Mouse (Mus musculus) thymus, postnatal 25 days (tissue): ENCODE results near the gene Tekt5.
A peak's percentile ranks its signal among the peaks of the same experiment; 100 is the strongest.

Experiments used
- DNase-seq: peaks from one replicate; pipeline ENCODE4 v3.0.0; 2022

The Tekt5 gene

GRCm38 (mm10) chr16:10335953-10336352 lies 59.3 kb downstream of the Tekt5 start:
- no peak for DNase-seq

GRCm38 (mm10) chr16:10332732-10333131 lies 62.6 kb downstream of the Tekt5 start:
- DNase-seq: no peak

- no peak for DNase-seq
These were observed 64.4 kb downstream of the Tekt5 start for GRCm38 (mm10) chr16:10330586-10331495.

GRCm38 (mm10) chr16:10327563-10328333 lies 67.5 kb downstream of the Tekt5 start:
- DNase-seq: no peak

GRCm38 (mm10) chr16:10319914-10320569 lies 75.2 kb downstream of the Tekt5 start:
- DNase-seq: no peak

- no peak for DNase-seq
These were observed 78.1 kb downstream of the Tekt5 start for GRCm38 (mm10) chr16:10317197-10317544.

GRCm38 (mm10) chr16:10316493-10317196 lies 78.6 kb downstream of the Tekt5 start:
- no peak for DNase-seq

GRCm38 (mm10) chr16:10313646-10314088 lies 81.6 kb downstream of the Tekt5 start, which contains the start of gene Emp2:
TSS of gene Emp2 (minus strand) at chr16:10313968.
- peak; percentile 2 for DNase-seq

GRCm38 (mm10) chr16:10313226-10313625 lies 82.1 kb downstream of the Tekt5 start:
- DNase-seq: no peak

GRCm38 (mm10) chr16:10311989-10312388 lies 83.3 kb downstream of the Tekt5 start:
- no peak for DNase-seq

- DNase-seq: no peak
These were observed 84.2 kb downstream of the Tekt5 start for GRCm38 (mm10) chr16:10311086-10311485.

GRCm38 (mm10) chr16:10310507-10310906 lies 84.8 kb downstream of the Tekt5 start:
- DNase-seq: no peak
